Mouse (Mus musculus): ENCODE measurements around the gene Slc7a10. TPM values are rescaled to one million over a fixed set of nuclear protein-coding genes. Genes with fewer than 3 reads are reported as not detected.

The Slc7a10 gene
- 3.7 and 7.7 TPM in 2 replicates for polyA plus RNA-seq (2012; rRNA removed)

- DNase-seq (ENCODE audit: low spot score) = no peak
Observed at GRCm38 (mm10) chr7:35185889-35186569, at the start of gene Slc7a10. Slc7a10 (plus strand) TSS chr7:35186385.

GRCm38 (mm10) chr7:35137524-35137923, 48.7 kb upstream of the Slc7a10 start:
- no peak for DNase-seq (ENCODE audit: low spot score)

- DNase-seq (ENCODE audit: low spot score) = no peak
Observed at GRCm38 (mm10) chr7:35138481-35138880, 47.7 kb upstream of the Slc7a10 start.

GRCm38 (mm10) chr7:35139880-35140279, 46.3 kb upstream of the Slc7a10 start:
- DNase-seq (ENCODE audit: low spot score) = no peak

- no peak for DNase-seq (ENCODE audit: low spot score)
Observed at GRCm38 (mm10) chr7:35141519-35141918, 44.7 kb upstream of the Slc7a10 start.

GRCm38 (mm10) chr7:35142522-35142921, 43.7 kb upstream of the Slc7a10 start:
- no peak for DNase-seq (ENCODE audit: low spot score)

GRCm38 (mm10) chr7:35143864-35144618, 42.1 kb upstream of the Slc7a10 start:
- DNase-seq (ENCODE audit: low spot score) = no peak

GRCm38 (mm10) chr7:35145068-35145467, 41.1 kb upstream of the Slc7a10 start:
- DNase-seq (ENCODE audit: low spot score) = no peak

- DNase-seq (ENCODE audit: low spot score) = peak; percentile 58
Observed at GRCm38 (mm10) chr7:35146269-35146668, 39.9 kb upstream of the Slc7a10 start.

- no peak for DNase-seq (ENCODE audit: low spot score)
Observed at GRCm38 (mm10) chr7:35149616-35150433, 36.4 kb upstream of the Slc7a10 start.

GRCm38 (mm10) chr7:35150860-35151259, 35.3 kb upstream of the Slc7a10 start:
- no peak for DNase-seq (ENCODE audit: low spot score)

- DNase-seq (ENCODE audit: low spot score) = no peak
Observed at GRCm38 (mm10) chr7:35154449-35154848, 31.7 kb upstream of the Slc7a10 start.

- DNase-seq (ENCODE audit: low spot score) = no peak
Observed at GRCm38 (mm10) chr7:35156561-35157477, 29.4 kb upstream of the Slc7a10 start.

GRCm38 (mm10) chr7:35157512-35157911, 28.7 kb upstream of the Slc7a10 start:
- no peak for DNase-seq (ENCODE audit: low spot score)

- no peak for DNase-seq (ENCODE audit: low spot score)
Observed at GRCm38 (mm10) chr7:35162443-35162842, 23.7 kb upstream of the Slc7a10 start.

- DNase-seq (ENCODE audit: low spot score) = no peak
Observed at GRCm38 (mm10) chr7:35163600-35163999, 22.6 kb upstream of the Slc7a10 start.

- no peak for DNase-seq (ENCODE audit: low spot score)
Observed at GRCm38 (mm10) chr7:35164131-35164530, 22.1 kb upstream of the Slc7a10 start.

GRCm38 (mm10) chr7:35166988-35167387, 19.2 kb upstream of the Slc7a10 start:
- no peak for DNase-seq (ENCODE audit: low spot score)

- no peak for DNase-seq (ENCODE audit: low spot score)
Observed at GRCm38 (mm10) chr7:35167925-35168324, 18.3 kb upstream of the Slc7a10 start.

GRCm38 (mm10) chr7:35169341-35169740, 16.8 kb upstream of the Slc7a10 start:
- peak; percentile 78 for DNase-seq (ENCODE audit: low spot score)

GRCm38 (mm10) chr7:35171867-35172382, 14.3 kb upstream of the Slc7a10 start:
- DNase-seq (ENCODE audit: low spot score) = no peak

Measured in urinary bladder, adult 2 months (tissue).